Mouse (Mus musculus): ENCODE data around the gene Krt17.

DNA sequence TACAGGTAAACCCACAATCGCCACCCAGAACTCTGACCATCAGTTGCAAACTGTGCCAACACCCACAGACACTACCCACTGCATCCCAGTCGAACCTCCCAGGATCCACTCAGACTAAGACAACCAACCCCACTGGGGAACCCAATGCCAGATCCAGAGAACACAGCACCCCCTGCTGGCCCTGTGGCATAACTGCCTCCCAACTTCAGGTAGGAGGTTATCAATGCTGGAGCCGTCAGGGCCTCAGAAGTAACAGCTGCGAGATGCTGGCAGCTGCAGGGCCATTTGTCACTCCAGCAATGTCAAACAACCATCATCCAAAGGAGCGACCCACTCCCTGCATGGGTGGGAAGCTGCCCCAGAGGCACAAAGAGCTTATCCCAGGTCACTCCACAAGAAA, 37.0 kb upstream of the Krt17 start:
- TF ChIP-seq CTCF (IDR thresholded peaks at IDR 0.05; ENCODE audit: low read depth, low read length) (peak; percentile 79), POLR2A (IDR thresholded peaks at IDR 0.05; ENCODE audit: extremely low read depth, insufficient read depth, low read length) (no peak)

Measured in liver, adult 2 months (tissue).